Mouse (Mus musculus) cortical plate, adult 2 months (tissue): ENCODE measurements at regions not wholly inside any gene's neighbourhood (a gene's known extent, or its start where the extent isn't known, plus 50 kb on each side); places are given as distances from the start of the nearest gene placed in this dataset.

ENCODE experiments used
- CTCF ChIP-seq: fragments of 200-500 bp; IDR thresholded peaks from 2 replicates; pipeline ENCODE4 v1.5.1; 2011; ENCODE audit warnings: mild to moderate bottlenecking, control low read depth, low read length; ENCODE audit not compliant: insufficient read depth; ENCODE audit errors: extremely low read depth
- POLR2A ChIP-seq: fragments of 200-500 bp; IDR thresholded peaks from 2 replicates; pipeline ENCODE4 v1.6.1; 2011; ENCODE audit warnings: mild to moderate bottlenecking, low read length, control low read depth; ENCODE audit not compliant: insufficient read depth; ENCODE audit errors: extremely low read depth

DNA sequence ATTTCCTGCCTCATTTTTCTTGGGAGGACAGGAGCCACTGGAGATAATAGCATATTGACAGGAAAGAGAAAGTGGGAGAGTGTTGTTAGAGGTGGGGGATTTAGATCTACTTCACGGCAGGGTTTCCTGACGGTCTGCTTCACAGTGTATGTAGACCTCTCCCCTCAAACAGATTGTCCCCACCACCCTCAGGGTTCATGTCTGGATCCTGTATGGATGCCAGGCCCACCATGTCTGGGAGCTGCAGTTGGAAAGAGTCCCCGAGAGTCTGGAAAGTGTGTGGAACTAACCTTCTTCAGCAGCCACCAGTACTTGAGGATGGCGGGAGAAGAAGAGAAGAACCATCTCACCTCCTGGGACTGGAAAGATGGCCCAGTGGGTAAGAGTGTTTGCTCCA, 53.0 kb upstream of the Ctbp2 start:
- TF ChIP-seq CTCF (no peak), POLR2A (no peak)
